Mouse (Mus musculus) liver, adult 2 months (tissue): ENCODE data around the gene Akip1. TPM values are rescaled to one million over a fixed set of nuclear protein-coding genes. Genes with fewer than 3 reads are reported as not detected.

Experiments
- DNase-seq: peaks from one replicate; pipeline ENCODE4 v3.0.0-alpha.2; 2011; ENCODE audit warnings: low read depth, low spot score; ENCODE audit errors: extremely low read depth
- H3K27ac ChIP-seq: fragments of 200-500 bp; replicated peaks from 2 replicates; pipeline ENCODE4 v1.5.1; 2012; ENCODE audit warnings: low read depth, mild to moderate bottlenecking, control low read depth, inconsistent platforms, low read length; ENCODE audit not compliant: insufficient read depth
- H3K27me3 ChIP-seq: fragments of 200-500 bp; 2 replicates; pipeline ENCODE4 v1.6.1; 2012; ENCODE audit warnings: mild to moderate bottlenecking, moderate library complexity, low read length, inconsistent platforms; ENCODE audit not compliant: control insufficient read depth, insufficient read depth
- H3K36me3 ChIP-seq: fragments of 200-500 bp; 2 replicates; pipeline ENCODE4 v1.6.1; 2012; ENCODE audit warnings: low read length, inconsistent platforms; ENCODE audit not compliant: control insufficient read depth, insufficient read depth
- H3K4me1 ChIP-seq: fragments of 200-500 bp; 2 replicates; pipeline ENCODE4 v1.6.1; 2011; ENCODE audit warnings: low read length; ENCODE audit not compliant: control insufficient read depth, insufficient read depth
- H3K4me3 ChIP-seq: fragments of 200-500 bp; 2 replicates; pipeline ENCODE4 v1.5.1; 2011; ENCODE audit warnings: low read depth, mild to moderate bottlenecking, control low read depth, low read length, moderate library complexity; ENCODE audit not compliant: insufficient read depth
- H3K79me2 ChIP-seq: fragments of 200-500 bp; 2 replicates; pipeline ENCODE4 v1.6.1; 2012; ENCODE audit warnings: inconsistent platforms, mild to moderate bottlenecking, low read length, moderate library complexity; ENCODE audit not compliant: control insufficient read depth, insufficient read depth
- H3K9ac ChIP-seq: fragments of 200-500 bp; 2 replicates; pipeline ENCODE4 v1.6.1; 2012; ENCODE audit warnings: low read depth, mild to moderate bottlenecking, control low read depth, inconsistent platforms, low read length
- CTCF ChIP-seq: fragments of 200-500 bp; IDR thresholded peaks from 2 replicates; pipeline ENCODE4 v1.5.1; 2011; ENCODE audit warnings: low read depth, low read length, control low read depth
- POLR2A ChIP-seq: fragments of 200-500 bp; IDR thresholded peaks from 2 replicates; pipeline ENCODE4 v1.6.1; 2011; ENCODE audit warnings: low read length, control low read depth; ENCODE audit not compliant: insufficient read depth; ENCODE audit errors: extremely low read depth
- WGBS: fragments of 180-500 bp; shearing (Covaris S2); methylation state at CpG from one replicate; pipeline ENCODE4 v1.1.7; 2018; 5-methylcytosine and 5-hydroxymethylcytosine counted together
- polyA plus RNA-seq: library from polyadenylated mRNA; depleted of rRNA; stranded (reverse); fragments of >200 nt; gene quantifications from 2 replicates; pipeline ENCODE4 v1.2.3, GENCODE M21; 2012
- total RNA-seq: library from RNA; depleted of rRNA; stranded (reverse); fragments of >200 nt; gene quantifications from 2 replicates; pipeline ENCODE4 v1.2.3, GENCODE M21; 2014

Gene Akip1
- total and polyA plus RNA-seq, 2 experiments, result 15.9 to 20.2 TPM

- Histone ChIP-seq H3K4me1 (no peaks in the 10 kb centered on the region), H3K36me3 (peaks cover 10% of the 10 kb centered on the region), H3K79me2 (no peaks in the 10 kb centered on the region), H3K9ac (no peak within 1 kb of the TSS), H3K27me3 (no peaks in the 10 kb centered on the region), H3K27ac (no peak within 1 kb of the TSS), H3K4me3 (no peak within 1 kb of the TSS)
- no peak for TF ChIP-seq CTCF
- no peak for TF ChIP-seq POLR2A
- WGBS, result 90% methylated on average over 5 of the region's 5 CpGs
- no peak for DNase-seq
These were observed 28.1 kb downstream of the Akip1 start, which contains the start of gene Ascl3 for GRCm38 (mm10) chr7:109731626-109732025. Gene Ascl3 (minus strand): TSS chr7:109731726.

DNA sequence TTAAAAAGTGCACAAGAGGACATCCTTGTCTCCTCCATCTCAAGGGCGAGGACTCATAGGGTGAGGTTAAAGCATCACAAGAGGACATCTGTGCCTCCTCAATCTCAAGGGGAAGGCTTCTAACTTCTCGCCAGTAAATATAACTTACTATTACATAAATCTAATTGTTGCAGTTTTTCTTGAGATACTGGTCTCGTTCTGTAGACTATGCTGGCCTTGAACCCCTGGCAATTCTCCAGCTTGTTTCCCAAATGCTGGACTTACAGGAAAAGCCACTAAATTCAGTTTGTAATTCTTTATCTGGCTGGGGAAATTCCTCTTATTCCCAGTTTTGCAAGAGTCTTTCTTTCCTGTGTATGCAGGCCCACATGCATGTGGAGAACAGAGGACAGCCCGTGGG lies 31.3 kb downstream of the Akip1 start:
- Histone ChIP-seq H3K4me3 (no peak overlapping the region), H3K27me3 (no peaks in the 10 kb centered on the region), H3K27ac (no peak overlapping the region), H3K79me2 (no peaks in the 10 kb centered on the region), H3K4me1 (no peaks in the 10 kb centered on the region), H3K9ac (no peak overlapping the region), H3K36me3 (peaks cover 33% of the 10 kb centered on the region)
- TF ChIP-seq CTCF (no peak), POLR2A (no peak)
- WGBS, result 61% methylated on average over 4 of the region's 4 CpGs
- peak; percentile 20 for DNase-seq

GRCm38 (mm10) chr7:109739822-109740370 lies 36.4 kb downstream of the Akip1 start:
- no peaks in the 10 kb centered on the region for H3K4me1 ChIP-seq
- peaks cover 65% of the 10 kb centered on the region for H3K36me3 ChIP-seq
- no peaks in the 10 kb centered on the region for H3K27me3 ChIP-seq
- no peak overlapping the region for H3K9ac ChIP-seq
- no peak for TF ChIP-seq POLR2A
- no peak for TF ChIP-seq CTCF
- no peaks in the 10 kb centered on the region for H3K79me2 ChIP-seq
- H3K27ac ChIP-seq, result no peak overlapping the region
- no peak for DNase-seq
- 64% methylated on average over 5 of the region's 5 CpGs for WGBS
- H3K4me3 ChIP-seq, result no peak overlapping the region

- peaks cover 65% of the 10 kb centered on the region for H3K36me3 ChIP-seq
- H3K27ac ChIP-seq, result no peak overlapping the region
- no peaks in the 10 kb centered on the region for H3K79me2 ChIP-seq
- DNase-seq, result no peak
- TF ChIP-seq CTCF, result no peak
- TF ChIP-seq POLR2A, result no peak
- WGBS, result 95% methylated on average over 1 of the region's 1 CpGs
- no peak overlapping the region for H3K4me3 ChIP-seq
- H3K9ac ChIP-seq, result no peak overlapping the region
- no peaks in the 10 kb centered on the region for H3K4me1 ChIP-seq
- H3K27me3 ChIP-seq, result no peaks in the 10 kb centered on the region
These were observed 37.6 kb downstream of the Akip1 start for GRCm38 (mm10) chr7:109741060-109741459.

GRCm38 (mm10) chr7:109741703-109742102 lies 38.2 kb downstream of the Akip1 start:
- peaks cover 59% of the 10 kb centered on the region for H3K36me3 ChIP-seq
- DNase-seq, result no peak
- no peaks in the 10 kb centered on the region for H3K79me2 ChIP-seq
- no peak for TF ChIP-seq POLR2A
- no peak for TF ChIP-seq CTCF
- no peak overlapping the region for H3K9ac ChIP-seq
- no peak overlapping the region for H3K4me3 ChIP-seq
- 88% methylated on average over 4 of the region's 4 CpGs for WGBS
- no peak overlapping the region for H3K27ac ChIP-seq
- H3K4me1 ChIP-seq, result no peaks in the 10 kb centered on the region
- H3K27me3 ChIP-seq, result no peaks in the 10 kb centered on the region

GRCm38 (mm10) chr7:109747747-109748146 lies 44.3 kb downstream of the Akip1 start:
- no peaks in the 10 kb centered on the region for H3K27me3 ChIP-seq
- no peaks in the 10 kb centered on the region; the same call in 1 of the 2 replicates for H3K79me2 ChIP-seq
- TF ChIP-seq POLR2A (no peak), CTCF (no peak)
- WGBS, result 67% methylated on average over 1 of the region's 1 CpGs
- no peak for DNase-seq
- peaks cover 19% of the 10 kb centered on the region for H3K36me3 ChIP-seq
- no peak overlapping the region for H3K9ac ChIP-seq
- H3K4me3 ChIP-seq, result no peak overlapping the region
- no peak overlapping the region for H3K27ac ChIP-seq
- H3K4me1 ChIP-seq, result peaks cover 7% of the 10 kb centered on the region; the same call in 1 of the 2 replicates
